Mouse (Mus musculus) ES-Bruce4 (cell line): ENCODE data around the gene Ss18l1. TPM values are rescaled to one million over a fixed set of nuclear protein-coding genes. Genes with fewer than 3 reads are reported as not detected.

Source experiments
- H3K27ac ChIP-seq: 2 replicates; pipeline ENCODE4 v1.5.1; 2012; ENCODE audit warnings: low read length, inconsistent platforms; ENCODE audit not compliant: insufficient read depth
- H3K27me3 ChIP-seq: 2 replicates; pipeline ENCODE4 v1.6.1; 2012; ENCODE audit warnings: mild to moderate bottlenecking, low read length, inconsistent platforms; ENCODE audit not compliant: control insufficient read depth, poor library complexity, insufficient read depth, severe bottlenecking
- H3K36me3 ChIP-seq: 2 replicates; pipeline ENCODE4 v1.6.1; 2012; ENCODE audit warnings: inconsistent platforms, mild to moderate bottlenecking, low read length, moderate library complexity; ENCODE audit not compliant: control insufficient read depth, poor library complexity, insufficient read depth, severe bottlenecking
- H3K4me1 ChIP-seq: one replicate; pipeline ENCODE4 v1.8.1; 2011; ENCODE audit warnings: low read length; ENCODE audit not compliant: control insufficient read depth, insufficient read depth
- H3K4me3 ChIP-seq: 2 replicates; pipeline ENCODE4 v1.5.1; 2011; ENCODE audit warnings: low read depth, mild to moderate bottlenecking, low read length
- H3K9ac ChIP-seq: 2 replicates; pipeline ENCODE4 v1.6.1; 2012; ENCODE audit warnings: low read depth, mild to moderate bottlenecking, inconsistent platforms; ENCODE audit not compliant: poor library complexity, severe bottlenecking
- H3K9me3 ChIP-seq: replicated peaks from 2 replicates; pipeline ENCODE4 v1.6.1; 2012; ENCODE audit warnings: mild to moderate bottlenecking, low read length, inconsistent platforms; ENCODE audit not compliant: control insufficient read depth, poor library complexity, insufficient read depth, severe bottlenecking
- CTCF ChIP-seq: IDR thresholded peaks from one replicate; pipeline ENCODE4 v1.8.1; 2011; ENCODE audit warnings: low read depth, low read length
- EP300 ChIP-seq: IDR thresholded peaks from 2 replicates; pipeline ENCODE4 v1.6.1; 2011; ENCODE audit warnings: low read depth, low read length; ENCODE audit not compliant: insufficient read depth
- POLR2A ChIP-seq: IDR thresholded peaks from one replicate; pipeline ENCODE4 v1.8.1; 2011; ENCODE audit warnings: low read length; ENCODE audit not compliant: insufficient read depth
- polyA plus RNA-seq: library from polyadenylated mRNA; stranded (reverse); fragments of >200 nt; gene quantifications from 2 replicates; pipeline ENCODE4 v1.2.4, GENCODE M21; 2011; ENCODE audit warnings: low read depth; ENCODE audit not compliant: missing spikeins, insufficient read depth, insufficient read length

Ss18l1 gene
- polyA plus RNA-seq, 1 experiment, result 5.1 TPM

DNA sequence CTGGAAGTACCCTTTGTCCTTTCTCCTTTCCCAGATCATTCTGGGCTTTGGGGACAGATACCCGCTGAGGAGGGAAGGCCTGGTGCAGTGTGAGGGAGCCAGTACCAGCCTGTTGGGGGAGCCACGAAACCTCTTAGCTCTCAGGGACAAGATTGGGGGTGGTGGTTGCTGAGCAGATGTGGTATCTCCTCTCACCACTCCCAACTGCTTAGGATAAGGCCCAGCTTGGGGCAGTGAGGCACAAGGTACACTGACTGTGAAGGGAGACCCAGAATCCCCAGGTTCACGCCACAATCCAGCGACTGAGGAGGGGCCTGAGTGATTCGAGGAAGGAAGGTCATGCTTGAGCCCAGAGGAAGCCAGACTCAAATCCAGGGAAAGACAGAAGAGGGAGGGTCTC, 55.9 kb downstream of the Ss18l1 start:
- no peak overlapping the region for H3K27ac ChIP-seq
- no peak overlapping the region for H3K4me3 ChIP-seq
- no peaks in the 10 kb centered on the region for H3K4me1 ChIP-seq
- no peak for TF ChIP-seq EP300
- peak; percentile 8 for TF ChIP-seq CTCF
- H3K27me3 ChIP-seq, result no peaks in the 10 kb centered on the region
- H3K9me3 ChIP-seq, result no peaks in the 10 kb centered on the region
- H3K9ac ChIP-seq, result no peak overlapping the region
- H3K36me3 ChIP-seq, result no peaks in the 10 kb centered on the region

GRCm38 (mm10) chr2:180099529-180099928, 57.2 kb downstream of the Ss18l1 start:
- H3K4me3 ChIP-seq, result no peak overlapping the region
- H3K27me3 ChIP-seq, result no peaks in the 10 kb centered on the region
- H3K36me3 ChIP-seq, result no peaks in the 10 kb centered on the region
- H3K4me1 ChIP-seq, result no peaks in the 10 kb centered on the region
- no peak for TF ChIP-seq POLR2A
- H3K9ac ChIP-seq, result no peak overlapping the region
- H3K9me3 ChIP-seq, result no peaks in the 10 kb centered on the region
- no peak overlapping the region for H3K27ac ChIP-seq

DNA sequence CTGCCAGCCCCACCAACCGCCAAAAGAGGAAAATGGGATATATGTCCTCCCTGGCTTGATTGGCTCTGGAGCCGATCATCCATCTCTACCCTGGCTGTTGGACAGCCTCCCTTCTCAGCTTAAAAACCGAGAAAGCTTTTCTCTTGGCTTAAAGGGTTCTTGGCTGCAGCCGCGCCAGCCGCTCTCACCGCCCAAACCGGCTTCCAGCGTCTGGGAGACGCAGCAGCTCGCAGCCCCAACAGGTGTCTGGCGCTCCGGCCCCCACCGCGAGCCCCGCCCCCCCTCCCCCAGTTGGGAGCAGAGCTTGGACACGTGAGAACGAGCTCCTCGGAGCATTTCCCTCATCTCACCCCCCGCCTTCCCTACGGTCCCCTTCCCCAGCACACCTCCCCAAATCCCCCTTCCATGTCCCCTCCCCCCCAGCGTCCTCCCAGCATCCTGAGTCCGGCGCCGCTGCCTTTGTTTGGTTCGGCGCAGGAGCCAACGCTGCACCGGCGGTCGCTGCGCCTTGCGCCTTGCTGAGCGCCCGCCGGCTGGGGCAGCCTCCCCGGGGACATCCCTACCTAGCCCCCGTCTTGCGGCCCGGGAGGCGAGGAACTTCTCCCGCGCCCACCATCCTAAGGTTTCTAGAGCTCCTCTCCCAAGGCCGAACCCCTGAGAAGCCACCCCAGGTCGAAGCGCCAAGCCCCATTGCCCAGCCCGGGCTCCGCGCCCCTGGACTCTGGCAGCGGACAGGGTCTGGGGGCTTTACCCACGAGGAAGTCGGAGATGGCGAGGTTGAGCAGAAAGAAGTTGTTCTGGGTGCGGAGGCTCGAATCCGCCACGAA, 61.1 kb downstream of the Ss18l1 start:
- Histone ChIP-seq H3K4me3 (peak overlapping the region; percentile 60), H3K9me3 (no peaks in the 10 kb centered on the region), H3K27me3 (no peaks in the 10 kb centered on the region), H3K27ac (no peak overlapping the region), H3K9ac (peak overlapping the region; percentile 41), H3K36me3 (no peaks in the 10 kb centered on the region), H3K4me1 (no peaks in the 10 kb centered on the region)
- no peak for TF ChIP-seq EP300
- TF ChIP-seq POLR2A, result no peak
- TF ChIP-seq CTCF, result no peak

DNA sequence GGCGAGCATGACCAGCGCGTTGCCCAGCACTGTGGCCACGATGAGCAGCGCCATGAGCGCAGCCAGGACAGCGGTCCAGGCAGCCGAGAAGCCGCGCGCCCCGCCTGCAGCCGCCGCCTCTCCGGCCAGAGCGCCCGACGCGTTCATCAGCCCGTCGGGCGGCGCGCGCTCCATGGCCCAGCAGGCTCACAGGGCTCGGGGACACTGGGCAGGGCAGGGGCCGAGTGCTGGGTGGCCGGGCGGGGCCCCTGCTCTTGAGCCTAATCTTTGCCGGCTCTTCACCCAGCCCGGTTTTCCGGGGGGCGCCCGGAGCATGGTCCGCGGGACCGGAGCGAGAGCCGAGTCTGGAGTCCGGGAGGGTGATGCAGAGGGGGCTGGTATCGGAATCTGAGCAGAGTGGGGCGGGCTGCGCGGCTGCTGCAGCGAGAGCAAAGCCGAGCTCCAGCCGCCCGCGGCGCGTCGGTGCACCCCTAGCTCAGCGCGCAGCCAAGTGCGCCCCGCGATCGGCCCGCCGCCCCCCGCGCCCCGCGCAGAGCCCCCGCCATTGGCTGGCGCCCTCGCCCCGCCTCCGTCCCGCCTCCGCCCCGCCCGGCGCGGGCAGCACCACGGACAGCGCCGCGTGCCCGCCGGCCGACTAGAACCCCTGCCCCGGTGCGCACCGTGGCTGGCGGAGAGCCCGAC, 61.8 kb downstream of the Ss18l1 start, which contains the start of gene Hrh3:
Hrh3 (minus strand) TSS at position 511 of the 681 bp plus-strand sequence.
- H3K27ac ChIP-seq, result no peak within 1 kb of the TSS
- peak within 1 kb of the TSS; percentile 44 for H3K9ac ChIP-seq
- TF ChIP-seq POLR2A (no peak), CTCF (no peak), EP300 (no peak)
- peaks cover under 1% of the 10 kb centered on the region for H3K4me1 ChIP-seq
- H3K36me3 ChIP-seq, result no peaks in the 10 kb centered on the region
- no peaks in the 10 kb centered on the region for H3K9me3 ChIP-seq
- H3K4me3 ChIP-seq, result peak within 1 kb of the TSS; percentile 60
- no peaks in the 10 kb centered on the region for H3K27me3 ChIP-seq

- no peaks in the 10 kb centered on the region for H3K36me3 ChIP-seq
- H3K4me3 ChIP-seq, result peak overlapping the region; percentile 36
- no peak overlapping the region for H3K27ac ChIP-seq
- no peak overlapping the region for H3K9ac ChIP-seq
- no peaks in the 10 kb centered on the region for H3K27me3 ChIP-seq
- TF ChIP-seq POLR2A (no peak), CTCF (no peak), EP300 (no peak)
- no peaks in the 10 kb centered on the region for H3K9me3 ChIP-seq
- H3K4me1 ChIP-seq, result peaks cover 2% of the 10 kb centered on the region
These were observed 62.5 kb downstream of the Ss18l1 start for GRCm38 (mm10) chr2:180104659-180105377.
